Mouse (Mus musculus): ENCODE data around the gene Rdh16. TPM values are rescaled to one million over a fixed set of nuclear protein-coding genes. Genes with fewer than 3 reads are reported as not detected.

Rdh16 gene
- polyA plus RNA-seq, 1 experiment from 2014 or later = not detected

GRCm38 (mm10) chr10:127848089-127848488 is 47.1 kb downstream of the Rdh16 start:
- no peak overlapping the region for H3K27ac ChIP-seq (ENCODE audit: low read length)
- ATAC-seq = no peak

GRCm38 (mm10) chr10:127849628-127850027 is 48.7 kb downstream of the Rdh16 start, which contains the start of gene Rdh19:
Gene Rdh19 (plus strand): TSS chr10:127849928.
- Histone ChIP-seq H3K9me3 (ENCODE audit: low read length) (no peaks in the 10 kb centered on the region), H3K4me3 (ENCODE audit: low read depth, low read length) (no peak within 1 kb of the TSS), H3K27me3 (replicated peaks; ENCODE audit: insufficient read depth, low read length) (no peaks in the 10 kb centered on the region), H3K27ac (ENCODE audit: low read length) (no peak within 1 kb of the TSS), H3K4me2 (replicated peaks; ENCODE audit: low read depth, low read length) (no peak within 1 kb of the TSS), H3K9ac (replicated peaks; ENCODE audit: low read depth) (no peak within 1 kb of the TSS), H3K36me3 (ENCODE audit: insufficient read depth, low read length) (no peaks in the 10 kb centered on the region), H3K4me1 (ENCODE audit: insufficient read depth, low read depth, low read length) (no peaks in the 10 kb centered on the region)
- TF ChIP-seq EP300 (IDR thresholded peaks at IDR 0.05) (no peak), CTCF (IDR thresholded peaks at IDR 0.05) (no peak)
- DNase-seq (ENCODE audit: low spot score) (no peak), ATAC-seq (no peak)
- 54% methylated on average over 1 of the region's 1 CpGs for WGBS

More at GRCm38 (mm10) chr10:127848089-127848488, 47.1 kb downstream of the Rdh16 start:
- H3K4me2 ChIP-seq (replicated peaks; ENCODE audit: low read depth, low read length) = no peak overlapping the region
- TF ChIP-seq CTCF (IDR thresholded peaks at IDR 0.05) (no peak), EP300 (IDR thresholded peaks at IDR 0.05) (no peak)
- no peaks in the 10 kb centered on the region for H3K27me3 ChIP-seq (replicated peaks; ENCODE audit: insufficient read depth, low read length)
- no peaks in the 10 kb centered on the region for H3K36me3 ChIP-seq (ENCODE audit: insufficient read depth, low read length)
- no peak overlapping the region for H3K9ac ChIP-seq (replicated peaks; ENCODE audit: low read depth)
- H3K9me3 ChIP-seq (ENCODE audit: low read length) = no peaks in the 10 kb centered on the region
- H3K4me1 ChIP-seq (ENCODE audit: insufficient read depth, low read depth, low read length) = no peaks in the 10 kb centered on the region
- no peak for DNase-seq (ENCODE audit: low spot score)
- no peak overlapping the region for H3K4me3 ChIP-seq (ENCODE audit: low read depth, low read length)
- 63% methylated on average over 1 of the region's 1 CpGs for WGBS

- no peak for ATAC-seq
- no peak for TF ChIP-seq CTCF (IDR thresholded peaks at IDR 0.05)
- no peak for TF ChIP-seq EP300 (IDR thresholded peaks at IDR 0.05)
- no peaks in the 10 kb centered on the region for H3K27me3 ChIP-seq (replicated peaks; ENCODE audit: insufficient read depth, low read length)
- H3K4me1 ChIP-seq (ENCODE audit: insufficient read depth, low read depth, low read length) = no peaks in the 10 kb centered on the region
- H3K9ac ChIP-seq (replicated peaks; ENCODE audit: low read depth) = no peak overlapping the region
- H3K27ac ChIP-seq (ENCODE audit: low read length) = no peak overlapping the region
- no peak for DNase-seq (ENCODE audit: low spot score)
- no peak overlapping the region for H3K4me3 ChIP-seq (ENCODE audit: low read depth, low read length)
- H3K9me3 ChIP-seq (ENCODE audit: low read length) = no peaks in the 10 kb centered on the region
- H3K4me2 ChIP-seq (replicated peaks; ENCODE audit: low read depth, low read length) = no peak overlapping the region
- H3K36me3 ChIP-seq (ENCODE audit: insufficient read depth, low read length) = no peaks in the 10 kb centered on the region
Observed at GRCm38 (mm10) chr10:127856376-127856775, 55.4 kb downstream of the Rdh16 start.

GRCm38 (mm10) chr10:127864931-127865330 is 64.0 kb downstream of the Rdh16 start:
- TF ChIP-seq EP300 (IDR thresholded peaks at IDR 0.05) (no peak), CTCF (IDR thresholded peaks at IDR 0.05) (no peak)
- no peaks in the 10 kb centered on the region for H3K4me1 ChIP-seq (ENCODE audit: insufficient read depth, low read depth, low read length)

GRCm38 (mm10) chr10:127866232-127866631 is 65.3 kb downstream of the Rdh16 start, which contains the start of gene Rdh16f2:
Gene Rdh16f2 (plus strand): TSS chr10:127866474.
- Histone ChIP-seq H3K9me3 (ENCODE audit: low read length) (no peaks in the 10 kb centered on the region), H3K36me3 (ENCODE audit: insufficient read depth, low read length) (no peaks in the 10 kb centered on the region), H3K27me3 (replicated peaks; ENCODE audit: insufficient read depth, low read length) (no peaks in the 10 kb centered on the region), H3K4me3 (ENCODE audit: low read depth, low read length) (no peak within 1 kb of the TSS), H3K4me2 (replicated peaks; ENCODE audit: low read depth, low read length) (no peak within 1 kb of the TSS), H3K9ac (replicated peaks; ENCODE audit: low read depth) (no peak within 1 kb of the TSS), H3K27ac (ENCODE audit: low read length) (no peak within 1 kb of the TSS), H3K4me1 (ENCODE audit: insufficient read depth, low read depth, low read length) (no peaks in the 10 kb centered on the region)
- ATAC-seq (no peak), DNase-seq (ENCODE audit: low spot score) (no peak)
- 90% methylated on average over 3 of the region's 3 CpGs for WGBS
- no peak for TF ChIP-seq CTCF (IDR thresholded peaks at IDR 0.05)
- no peak for TF ChIP-seq EP300 (IDR thresholded peaks at IDR 0.05)

More at GRCm38 (mm10) chr10:127864931-127865330, 64.0 kb downstream of the Rdh16 start:
- Histone ChIP-seq H3K27me3 (replicated peaks; ENCODE audit: insufficient read depth, low read length) (no peaks in the 10 kb centered on the region), H3K9me3 (ENCODE audit: low read length) (no peaks in the 10 kb centered on the region), H3K27ac (ENCODE audit: low read length) (no peak overlapping the region), H3K36me3 (ENCODE audit: insufficient read depth, low read length) (no peaks in the 10 kb centered on the region), H3K4me2 (replicated peaks; ENCODE audit: low read depth, low read length) (no peak overlapping the region), H3K4me3 (ENCODE audit: low read depth, low read length) (no peak overlapping the region), H3K9ac (replicated peaks; ENCODE audit: low read depth) (no peak overlapping the region)
- no peak for ATAC-seq
- DNase-seq (ENCODE audit: low spot score) = no peak

GRCm38 (mm10) chr10:127872484-127872883 is 71.5 kb downstream of the Rdh16 start:
- no peaks in the 10 kb centered on the region for H3K4me1 ChIP-seq (ENCODE audit: insufficient read depth, low read depth, low read length)
- H3K4me2 ChIP-seq (replicated peaks; ENCODE audit: low read depth, low read length) = no peak overlapping the region
- no peak overlapping the region for H3K4me3 ChIP-seq (ENCODE audit: low read depth, low read length)
- H3K9me3 ChIP-seq (ENCODE audit: low read length) = no peaks in the 10 kb centered on the region
- ATAC-seq = no peak
- no peaks in the 10 kb centered on the region for H3K36me3 ChIP-seq (ENCODE audit: insufficient read depth, low read length)
- peak; percentile 25 for DNase-seq (ENCODE audit: low spot score)
- no peaks in the 10 kb centered on the region for H3K27me3 ChIP-seq (replicated peaks; ENCODE audit: insufficient read depth, low read length)
- TF ChIP-seq EP300 (IDR thresholded peaks at IDR 0.05) (no peak), CTCF (IDR thresholded peaks at IDR 0.05) (peak; percentile 68)
- no peak overlapping the region for H3K27ac ChIP-seq (ENCODE audit: low read length)
- 64% methylated on average over 4 of the region's 4 CpGs for WGBS
- H3K9ac ChIP-seq (replicated peaks; ENCODE audit: low read depth) = no peak overlapping the region

- no peaks in the 10 kb centered on the region for H3K9me3 ChIP-seq (ENCODE audit: low read length)
- TF ChIP-seq CTCF (IDR thresholded peaks at IDR 0.05) = no peak
- no peak for TF ChIP-seq EP300 (IDR thresholded peaks at IDR 0.05)
- no peak overlapping the region for H3K9ac ChIP-seq (replicated peaks; ENCODE audit: low read depth)
- H3K27ac ChIP-seq (ENCODE audit: low read length) = no peak overlapping the region
- no peak overlapping the region for H3K4me2 ChIP-seq (replicated peaks; ENCODE audit: low read depth, low read length)
- ATAC-seq (peak; percentile 69), DNase-seq (ENCODE audit: low spot score) (peak; percentile 35)
- WGBS = 19% methylated on average over 2 of the region's 2 CpGs
- no peaks in the 10 kb centered on the region for H3K27me3 ChIP-seq (replicated peaks; ENCODE audit: insufficient read depth, low read length)
- H3K4me1 ChIP-seq (ENCODE audit: insufficient read depth, low read depth, low read length) = peaks cover 11% of the 10 kb centered on the region; the same call in 1 of the 2 replicates
- no peaks in the 10 kb centered on the region for H3K36me3 ChIP-seq (ENCODE audit: insufficient read depth, low read length)
- no peak overlapping the region for H3K4me3 ChIP-seq (ENCODE audit: low read depth, low read length)
Observed at GRCm38 (mm10) chr10:127877681-127878080, 76.7 kb downstream of the Rdh16 start.
